Mouse (Mus musculus): ENCODE data around the gene Lcn12. TPM values are rescaled to one million over a fixed set of nuclear protein-coding genes. Genes with fewer than 3 reads are reported as not detected.

Lcn12 gene
- polyA plus RNA-seq (2014; fragmentation: Nextera tagmentation; extraction: Ambion mirVana): not detected in 2 replicates

- Histone ChIP-seq H3K4me1 (ENCODE audit: control insufficient read depth in 2 of 2, insufficient read depth in 2 of 2, low read length in 2 of 2) (peaks cover 3 to 5% of the 10 kb centered on the region in 2 experiments; a peak in 1 of 4 replicates), H3K4me3 (ENCODE audit: control insufficient read depth in 1 of 2, insufficient read depth in 1 of 2, low read depth in 1 of 2, low read length in 2 of 2) (no peak within 1 kb of the TSS), H3K9me3 (ENCODE audit: control insufficient read depth, low read length) (no peaks in the 10 kb centered on the region), H3K4me2 (ENCODE audit: low read length) (no peak within 1 kb of the TSS), H3K9ac (ENCODE audit: low read length) (no peak within 1 kb of the TSS), H3K27me3 (ENCODE audit: control insufficient read depth, insufficient read depth, low read length) (no peaks in the 10 kb centered on the region), H3K27ac (replicated peaks in 1 of 2; ENCODE audit: control insufficient read depth in 1 of 2, insufficient read depth in 1 of 2, low read depth in 2 of 2, low read length in 2 of 2) (no peak within 1 kb of the TSS), H3K36me3 (ENCODE audit: control insufficient read depth, insufficient read depth, low read length) (no peaks in the 10 kb centered on the region)
- 82% methylated on average over 5 of the region's 5 CpGs for WGBS
- ATAC-seq (ENCODE audit: insufficient number of reproducible peaks, insufficient read depth, low FRiP score, low read depth): no peak
These were observed at the start of gene Lcn12 for GRCm38 (mm10) chr2:25493476-25493961. TSS of gene Lcn12 (minus strand) at chr2:25493911.

- H3K9me3 ChIP-seq (ENCODE audit: control insufficient read depth, low read length): no peaks in the 10 kb centered on the region
- 85% methylated on average over 10 of the region's 10 CpGs for WGBS
- no peaks in the 10 kb centered on the region for H3K27me3 ChIP-seq (ENCODE audit: control insufficient read depth, insufficient read depth, low read length)
- no peak overlapping the region for H3K9ac ChIP-seq (ENCODE audit: low read length)
- no peak overlapping the region for H3K4me2 ChIP-seq (ENCODE audit: low read length)
- H3K27ac ChIP-seq (replicated peaks in 1 of 2; ENCODE audit: control insufficient read depth in 1 of 2, insufficient read depth in 1 of 2, low read depth in 2 of 2, low read length in 2 of 2): no peak overlapping the region
- H3K4me3 ChIP-seq (ENCODE audit: control insufficient read depth in 1 of 2, insufficient read depth in 1 of 2, low read depth in 1 of 2, low read length in 2 of 2): no peak overlapping the region
- peaks cover 32% of the 10 kb centered on the region for H3K36me3 ChIP-seq (ENCODE audit: control insufficient read depth, insufficient read depth, low read length)
- no peak for ATAC-seq (ENCODE audit: insufficient number of reproducible peaks, insufficient read depth, low FRiP score, low read depth)
- H3K4me1 ChIP-seq (ENCODE audit: control insufficient read depth in 2 of 2, insufficient read depth in 2 of 2, low read length in 2 of 2): peaks cover 4 to 11% of the 10 kb centered on the region in 2 experiments
These were observed 48.1 kb upstream of the Lcn12 start for GRCm38 (mm10) chr2:25541644-25542367.

- Histone ChIP-seq H3K27ac (replicated peaks in 1 of 2; ENCODE audit: control insufficient read depth in 1 of 2, insufficient read depth in 1 of 2, low read depth in 2 of 2, low read length in 2 of 2) (no peak overlapping the region), H3K36me3 (ENCODE audit: control insufficient read depth, insufficient read depth, low read length) (peaks cover 45% of the 10 kb centered on the region), H3K4me1 (ENCODE audit: control insufficient read depth in 2 of 2, insufficient read depth in 2 of 2, low read length in 2 of 2) (peaks cover 0 to 9% of the 10 kb centered on the region in 2 experiments; a peak in 2 of 4 replicates), H3K4me3 (ENCODE audit: control insufficient read depth in 1 of 2, insufficient read depth in 1 of 2, low read depth in 1 of 2, low read length in 2 of 2) (no peak overlapping the region), H3K4me2 (ENCODE audit: low read length) (no peak overlapping the region), H3K9me3 (ENCODE audit: control insufficient read depth, low read length) (no peaks in the 10 kb centered on the region), H3K9ac (ENCODE audit: low read length) (no peak overlapping the region), H3K27me3 (ENCODE audit: control insufficient read depth, insufficient read depth, low read length) (no peaks in the 10 kb centered on the region)
- ATAC-seq (ENCODE audit: insufficient number of reproducible peaks, insufficient read depth, low FRiP score, low read depth): no peak
- WGBS: 97% methylated on average over 4 of the region's 4 CpGs
These were observed 46.8 kb upstream of the Lcn12 start for GRCm38 (mm10) chr2:25540541-25540948.

DNA sequence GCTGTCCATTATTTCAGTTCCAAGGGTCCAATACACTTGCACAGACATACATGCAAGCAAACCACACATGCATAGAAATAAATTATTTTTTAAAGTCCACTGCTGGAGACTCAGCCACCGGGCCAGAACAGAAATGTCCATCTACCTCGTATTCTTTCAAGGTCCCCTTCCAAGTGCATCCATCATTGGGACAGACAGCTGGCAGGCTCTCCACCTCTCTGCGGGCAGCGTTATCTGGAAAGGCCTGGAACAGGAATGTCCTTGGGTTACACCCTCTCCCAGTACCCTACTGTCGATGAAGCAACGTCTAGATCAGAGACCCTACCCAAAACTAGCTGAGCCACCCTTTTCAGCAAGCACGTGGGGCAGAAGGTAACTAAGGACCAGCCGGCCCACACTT, 42.8 kb upstream of the Lcn12 start:
- no peaks in the 10 kb centered on the region for H3K27me3 ChIP-seq (ENCODE audit: control insufficient read depth, insufficient read depth, low read length)
- peaks cover 69% of the 10 kb centered on the region for H3K36me3 ChIP-seq (ENCODE audit: control insufficient read depth, insufficient read depth, low read length)
- H3K27ac ChIP-seq (replicated peaks in 1 of 2; ENCODE audit: control insufficient read depth in 1 of 2, insufficient read depth in 1 of 2, low read depth in 2 of 2, low read length in 2 of 2): no peak overlapping the region
- no peak overlapping the region for H3K4me2 ChIP-seq (ENCODE audit: low read length)
- H3K4me3 ChIP-seq (ENCODE audit: control insufficient read depth in 1 of 2, insufficient read depth in 1 of 2, low read depth in 1 of 2, low read length in 2 of 2): no peak overlapping the region
- WGBS: 65% methylated on average over 8 of the region's 8 CpGs
- H3K9ac ChIP-seq (ENCODE audit: low read length): no peak overlapping the region
- H3K4me1 ChIP-seq (ENCODE audit: control insufficient read depth in 2 of 2, insufficient read depth in 2 of 2, low read length in 2 of 2): peaks cover 0 to 8% of the 10 kb centered on the region in 2 experiments; a peak in 1 of 4 replicates
- ATAC-seq (ENCODE audit: insufficient number of reproducible peaks, insufficient read depth, low FRiP score, low read depth): no peak
- no peaks in the 10 kb centered on the region for H3K9me3 ChIP-seq (ENCODE audit: control insufficient read depth, low read length)

- Histone ChIP-seq H3K27ac (replicated peaks in 1 of 2; ENCODE audit: control insufficient read depth in 1 of 2, insufficient read depth in 1 of 2, low read depth in 2 of 2, low read length in 2 of 2) (no peak overlapping the region), H3K27me3 (ENCODE audit: control insufficient read depth, insufficient read depth, low read length) (no peaks in the 10 kb centered on the region), H3K4me2 (ENCODE audit: low read length) (no peak overlapping the region), H3K4me3 (ENCODE audit: control insufficient read depth in 1 of 2, insufficient read depth in 1 of 2, low read depth in 1 of 2, low read length in 2 of 2) (no peak overlapping the region), H3K9me3 (ENCODE audit: control insufficient read depth, low read length) (no peaks in the 10 kb centered on the region), H3K9ac (ENCODE audit: low read length) (no peak overlapping the region), H3K36me3 (ENCODE audit: control insufficient read depth, insufficient read depth, low read length) (peaks cover 82% of the 10 kb centered on the region), H3K4me1 (ENCODE audit: control insufficient read depth in 2 of 2, insufficient read depth in 2 of 2, low read length in 2 of 2) (peaks cover 0 to 8% of the 10 kb centered on the region in 2 experiments; a peak in 1 of 4 replicates)
- no peak for ATAC-seq (ENCODE audit: insufficient number of reproducible peaks, insufficient read depth, low FRiP score, low read depth)
- 90% methylated on average over 2 of the region's 2 CpGs for WGBS
These were observed 41.1 kb upstream of the Lcn12 start for GRCm38 (mm10) chr2:25534866-25535182.

- H3K9me3 ChIP-seq (ENCODE audit: control insufficient read depth, low read length): no peaks in the 10 kb centered on the region
- H3K27ac ChIP-seq (replicated peaks in 1 of 2; ENCODE audit: control insufficient read depth in 1 of 2, insufficient read depth in 1 of 2, low read depth in 2 of 2, low read length in 2 of 2): no peak overlapping the region
- no peak overlapping the region for H3K4me3 ChIP-seq (ENCODE audit: control insufficient read depth in 1 of 2, insufficient read depth in 1 of 2, low read depth in 1 of 2, low read length in 2 of 2)
- no peak overlapping the region for H3K4me2 ChIP-seq (ENCODE audit: low read length)
- no peak overlapping the region for H3K9ac ChIP-seq (ENCODE audit: low read length)
- H3K27me3 ChIP-seq (ENCODE audit: control insufficient read depth, insufficient read depth, low read length): no peaks in the 10 kb centered on the region
- ATAC-seq (ENCODE audit: insufficient number of reproducible peaks, insufficient read depth, low FRiP score, low read depth): peak; percentile 41; the same call in 1 of the 2 replicates
- 64% methylated on average over 3 of the region's 3 CpGs for WGBS
- H3K4me1 ChIP-seq (ENCODE audit: control insufficient read depth in 2 of 2, insufficient read depth in 2 of 2, low read length in 2 of 2): peaks cover 0 to 8% of the 10 kb centered on the region in 2 experiments; a peak in 1 of 4 replicates
- H3K36me3 ChIP-seq (ENCODE audit: control insufficient read depth, insufficient read depth, low read length): peaks cover 87% of the 10 kb centered on the region
These were observed 40.6 kb upstream of the Lcn12 start for GRCm38 (mm10) chr2:25534178-25534865.

DNA sequence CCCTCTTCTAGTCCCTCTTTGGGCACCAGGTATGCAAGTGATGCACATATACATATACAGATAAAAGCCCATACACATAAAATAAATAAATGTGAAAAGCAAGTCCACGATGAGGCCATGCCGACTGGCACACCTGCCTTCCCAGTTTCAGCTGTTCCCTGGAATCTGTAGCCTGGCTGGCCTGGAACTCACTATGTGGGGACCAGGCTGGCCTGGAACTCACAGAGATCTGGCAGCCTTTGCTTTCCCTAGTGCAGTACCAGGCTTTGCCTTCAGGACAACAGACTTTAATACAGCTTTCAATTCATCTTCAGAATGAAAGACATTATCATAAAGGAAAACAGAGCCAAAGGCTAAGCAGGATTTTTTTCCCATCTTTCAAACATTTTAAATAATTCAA, 40.0 kb upstream of the Lcn12 start:
- WGBS: 85% methylated on average over 2 of the region's 2 CpGs
- Histone ChIP-seq H3K36me3 (ENCODE audit: control insufficient read depth, insufficient read depth, low read length) (peaks cover 92% of the 10 kb centered on the region), H3K9ac (ENCODE audit: low read length) (no peak overlapping the region), H3K4me3 (ENCODE audit: control insufficient read depth in 1 of 2, insufficient read depth in 1 of 2, low read depth in 1 of 2, low read length in 2 of 2) (no peak overlapping the region), H3K4me1 (ENCODE audit: control insufficient read depth in 2 of 2, insufficient read depth in 2 of 2, low read length in 2 of 2) (peaks cover 0 to 8% of the 10 kb centered on the region in 2 experiments; a peak in 1 of 4 replicates), H3K27me3 (ENCODE audit: control insufficient read depth, insufficient read depth, low read length) (no peaks in the 10 kb centered on the region), H3K4me2 (ENCODE audit: low read length) (no peak overlapping the region), H3K9me3 (ENCODE audit: control insufficient read depth, low read length) (no peaks in the 10 kb centered on the region), H3K27ac (replicated peaks in 1 of 2; ENCODE audit: control insufficient read depth in 1 of 2, insufficient read depth in 1 of 2, low read depth in 2 of 2, low read length in 2 of 2) (no peak overlapping the region)
- ATAC-seq (ENCODE audit: insufficient number of reproducible peaks, insufficient read depth, low FRiP score, low read depth): no peak

Measured in heart, embryonic 14.5 days (tissue).